Mouse (Mus musculus): ENCODE data around the gene Creg1. TPM values are rescaled to one million over a fixed set of nuclear protein-coding genes. Genes with fewer than 3 reads are reported as not detected.

Gene Creg1
- total RNA-seq (2021): 10 to 100 TPM; 85.7 to 93.3 TPM
- 77.2 and 121 TPM in 2 replicates for polyA plus RNA-seq (2012; rRNA removed)
- long read RNA-seq, transcript Creg1-202 (4 exons, 2,163 nt): major isoform, 127 of 133 reads
- long read RNA-seq, partial matches to known transcripts: 1 of 133 reads
- long read RNA-seq, other reads (novel, unspliced or antisense): 5 of 133 reads

DNA sequence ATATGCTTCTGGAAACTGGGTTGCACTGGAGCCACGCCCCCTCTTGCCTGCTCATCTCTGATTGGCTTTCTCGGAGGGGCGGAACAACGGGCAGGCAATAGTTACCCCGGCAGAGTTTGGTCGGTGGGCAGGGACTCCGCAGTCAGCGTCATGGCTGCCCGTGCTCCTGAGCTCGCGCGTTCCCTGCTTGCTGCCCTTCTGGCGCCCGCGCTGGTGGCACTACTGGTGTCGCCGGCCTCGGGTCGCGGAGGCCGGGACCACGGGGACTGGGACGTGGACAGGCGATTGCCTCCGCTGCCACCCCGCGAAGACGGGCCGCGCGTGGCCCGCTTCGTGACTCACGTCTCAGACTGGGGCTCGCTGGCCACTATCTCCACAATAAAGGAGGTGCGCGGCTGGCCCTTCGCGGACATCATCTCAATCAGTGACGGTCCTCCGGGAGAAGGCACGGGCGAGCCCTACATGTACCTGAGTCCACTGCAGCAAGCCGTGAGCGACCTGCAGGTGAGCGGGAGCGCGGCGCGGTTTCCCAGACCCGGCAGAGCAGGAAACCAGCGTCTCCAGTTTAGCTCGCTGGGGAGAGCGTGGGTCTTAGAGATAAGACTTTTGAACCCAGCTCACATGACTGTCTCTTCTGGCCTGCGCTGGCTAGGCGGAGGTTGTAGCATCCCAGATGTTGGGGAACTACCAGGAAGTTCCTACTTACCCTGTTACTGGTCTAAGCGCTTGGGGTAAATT lies at the start of gene Creg1:
TSS of gene Creg1 (plus strand) at position 112 of the 738 bp plus-strand sequence.
- peak; percentile 94 to 95 for DNase-seq
- no peaks in the 10 kb centered on the region for H3K36me3 ChIP-seq (ENCODE audit: control insufficient read depth, insufficient read depth, low read length)
- H3K9ac ChIP-seq (ENCODE audit: low read depth, low read length): peak within 1 kb of the TSS; percentile 94
- peak within 1 kb of the TSS; percentile 86 for H3K4me3 ChIP-seq
- H3K4me1 ChIP-seq (ENCODE audit: control insufficient read depth, insufficient read depth, low read length): peaks cover 3% of the 10 kb centered on the region
- H3K27ac ChIP-seq: peak within 1 kb of the TSS; percentile 86
- intact Hi-C loops (cut with DNase I): loop anchor here (5.0 kb wide), 1 partner anchor 182 kb away; no protein-coding TSS in a partner anchor
- no peaks in the 10 kb centered on the region for H3K27me3 ChIP-seq (ENCODE audit: control insufficient read depth, insufficient read depth, low read length)
- WGBS: under 1% methylated on average over 57 of the region's 57 CpGs
- peaks cover 2% of the 10 kb centered on the region; the same call in 1 of the 2 replicates for H3K79me2 ChIP-seq (replicated peaks; ENCODE audit: control insufficient read depth, insufficient read depth, low read length)
- TF ChIP-seq POLR2A (IDR thresholded peaks at IDR 0.05; ENCODE audit: insufficient read depth, low read depth, low read length) (peak; percentile 98), CTCF (IDR thresholded peaks at IDR 0.05) (no peak), EP300 (IDR thresholded peaks at IDR 0.05; ENCODE audit: insufficient read depth, low read depth, low read length) (0 out of 2 replicates have a peak, but pooled peaks have one; percentile 68)

GRCm38 (mm10) chr1:165713798-165714197 lies 49.7 kb upstream of the Creg1 start:
- intact Hi-C loops (cut with DNase I): no loop called here
- Histone ChIP-seq H3K36me3 (ENCODE audit: control insufficient read depth, insufficient read depth, low read length) (peaks cover 4% of the 10 kb centered on the region), H3K4me1 (ENCODE audit: control insufficient read depth, insufficient read depth, low read length) (peaks cover 13% of the 10 kb centered on the region), H3K9ac (ENCODE audit: low read depth, low read length) (no peak overlapping the region), H3K27me3 (ENCODE audit: control insufficient read depth, insufficient read depth, low read length) (no peaks in the 10 kb centered on the region), H3K79me2 (replicated peaks; ENCODE audit: control insufficient read depth, insufficient read depth, low read length) (no peaks in the 10 kb centered on the region), H3K4me3 (no peak overlapping the region), H3K27ac (no peak overlapping the region)
- 62% methylated on average over 5 of the region's 5 CpGs for WGBS
- no peak for DNase-seq
- TF ChIP-seq POLR2A (IDR thresholded peaks at IDR 0.05; ENCODE audit: insufficient read depth, low read depth, low read length) (no peak), CTCF (IDR thresholded peaks at IDR 0.05) (no peak), EP300 (IDR thresholded peaks at IDR 0.05; ENCODE audit: insufficient read depth, low read depth, low read length) (no peak)

DNA sequence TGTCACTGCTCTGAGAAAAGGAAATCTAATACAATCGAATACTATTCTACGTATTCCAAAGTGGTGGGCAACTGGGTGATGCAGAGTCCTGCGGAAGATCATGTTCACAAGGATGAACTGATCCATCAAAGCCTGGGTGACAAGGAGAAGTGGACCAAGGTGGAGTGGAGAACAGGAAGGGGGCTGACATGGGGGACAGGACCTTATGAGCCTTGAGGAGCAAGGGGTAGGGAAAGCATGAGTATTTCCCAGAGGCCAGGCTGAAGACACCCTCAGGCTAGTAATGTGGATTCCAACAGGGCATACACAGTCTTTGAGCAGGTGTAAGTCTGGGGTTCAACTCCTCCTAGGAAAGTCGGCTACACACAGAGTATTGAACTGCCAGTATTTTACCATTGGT lies 47.1 kb upstream of the Creg1 start:
- TF ChIP-seq EP300 (IDR thresholded peaks at IDR 0.05; ENCODE audit: insufficient read depth, low read depth, low read length) (no peak), CTCF (IDR thresholded peaks at IDR 0.05) (no peak), POLR2A (IDR thresholded peaks at IDR 0.05; ENCODE audit: insufficient read depth, low read depth, low read length) (no peak)
- intact Hi-C loops (cut with DNase I): no loop called here
- Histone ChIP-seq H3K79me2 (replicated peaks; ENCODE audit: control insufficient read depth, insufficient read depth, low read length) (no peaks in the 10 kb centered on the region), H3K4me3 (no peak overlapping the region), H3K9ac (ENCODE audit: low read depth, low read length) (no peak overlapping the region), H3K27ac (no peak overlapping the region; the same call in 1 of the 2 replicates), H3K27me3 (ENCODE audit: control insufficient read depth, insufficient read depth, low read length) (no peaks in the 10 kb centered on the region), H3K4me1 (ENCODE audit: control insufficient read depth, insufficient read depth, low read length) (peaks cover 8% of the 10 kb centered on the region), H3K36me3 (ENCODE audit: control insufficient read depth, insufficient read depth, low read length) (peaks cover 4% of the 10 kb centered on the region)
- DNase-seq: no peak
- 92% methylated on average over 4 of the region's 4 CpGs for WGBS

GRCm38 (mm10) chr1:165717711-165718542 lies 45.6 kb upstream of the Creg1 start:
- H3K79me2 ChIP-seq (replicated peaks; ENCODE audit: control insufficient read depth, insufficient read depth, low read length): no peaks in the 10 kb centered on the region
- intact Hi-C loops (cut with DNase I): loop anchor here (1.0 kb wide), 1 partner anchor 34 kb away; no protein-coding TSS in a partner anchor
- peaks cover 4% of the 10 kb centered on the region for H3K36me3 ChIP-seq (ENCODE audit: control insufficient read depth, insufficient read depth, low read length)
- no peaks in the 10 kb centered on the region for H3K27me3 ChIP-seq (ENCODE audit: control insufficient read depth, insufficient read depth, low read length)
- TF ChIP-seq CTCF (IDR thresholded peaks at IDR 0.05): no peak
- TF ChIP-seq EP300 (IDR thresholded peaks at IDR 0.05; ENCODE audit: insufficient read depth, low read depth, low read length): peak; percentile 95
- TF ChIP-seq POLR2A (IDR thresholded peaks at IDR 0.05; ENCODE audit: insufficient read depth, low read depth, low read length): peak; percentile 66; the same call in 1 of the 2 replicates
- DNase-seq: peak; percentile 75 to 86
- H3K9ac ChIP-seq (ENCODE audit: low read depth, low read length): peak overlapping the region; percentile 31
- peak overlapping the region; percentile 94 for H3K27ac ChIP-seq
- peak overlapping the region; percentile 9 for H3K4me3 ChIP-seq
- WGBS: 19% methylated on average over 11 of the region's 11 CpGs
- peaks cover 8% of the 10 kb centered on the region for H3K4me1 ChIP-seq (ENCODE audit: control insufficient read depth, insufficient read depth, low read length)

- H3K27me3 ChIP-seq (ENCODE audit: control insufficient read depth, insufficient read depth, low read length): no peaks in the 10 kb centered on the region
- no peaks in the 10 kb centered on the region for H3K79me2 ChIP-seq (replicated peaks; ENCODE audit: control insufficient read depth, insufficient read depth, low read length)
- peak overlapping the region; percentile 31 for H3K9ac ChIP-seq (ENCODE audit: low read depth, low read length)
- peak; percentile 50 to 52 for DNase-seq
- H3K4me3 ChIP-seq: peak overlapping the region; percentile 9
- H3K4me1 ChIP-seq (ENCODE audit: control insufficient read depth, insufficient read depth, low read length): peaks cover 8% of the 10 kb centered on the region
- 12% methylated on average over 15 of the region's 15 CpGs for WGBS
- peak overlapping the region; percentile 94 for H3K27ac ChIP-seq
- TF ChIP-seq POLR2A (IDR thresholded peaks at IDR 0.05; ENCODE audit: insufficient read depth, low read depth, low read length) (peak; percentile 75), CTCF (IDR thresholded peaks at IDR 0.05) (no peak)
- intact Hi-C loops (cut with DNase I): loop anchor here (1.0 kb wide), 1 partner anchor 34 kb away; no protein-coding TSS in a partner anchor
- peaks cover 4% of the 10 kb centered on the region for H3K36me3 ChIP-seq (ENCODE audit: control insufficient read depth, insufficient read depth, low read length)
Measured at GRCm38 (mm10) chr1:165718543-165719105, 44.9 kb upstream of the Creg1 start.

Data from heart, adult 2 months (tissue).